Mouse (Mus musculus) frontal cortex, postnatal 14 days (tissue): ENCODE measurements around the gene Fpgs.

Experiments
- DNase-seq, 2 experiments: peaks; one replicate each; pipeline ENCODE4 v3.0.0; 2022; ENCODE audit warnings: low spot score in 2 of 2

Fpgs gene

GRCm38 (mm10) chr2:32704021-32704421 is at the start of gene Fpgs:
TSS of gene Fpgs (minus strand) at chr2:32704145.
- DNase-seq = no peak

- no peak for DNase-seq
Measured at GRCm38 (mm10) chr2:32752181-32752580, 48.2 kb upstream of the Fpgs start.

GRCm38 (mm10) chr2:32751665-32752033 is 47.7 kb upstream of the Fpgs start:
- no peak for DNase-seq

GRCm38 (mm10) chr2:32750887-32751664 is 47.1 kb upstream of the Fpgs start:
- no peak for DNase-seq

GRCm38 (mm10) chr2:32750199-32750598 is 46.3 kb upstream of the Fpgs start:
- no peak for DNase-seq

- DNase-seq = no peak
Measured at GRCm38 (mm10) chr2:32749082-32749481, 45.1 kb upstream of the Fpgs start.

GRCm38 (mm10) chr2:32744272-32744982 is 40.5 kb upstream of the Fpgs start:
- DNase-seq = no peak

GRCm38 (mm10) chr2:32742173-32742531 is 38.2 kb upstream of the Fpgs start:
- peak; percentile 79 for DNase-seq

- peak in 1 of 2 experiments; percentile 55 for DNase-seq
Measured at GRCm38 (mm10) chr2:32741273-32742172, 37.6 kb upstream of the Fpgs start.

- no peak for DNase-seq
Measured at GRCm38 (mm10) chr2:32740916-32741272, 36.9 kb upstream of the Fpgs start, which contains the start of gene 6330409D20Rik. TSS of gene 6330409D20Rik (minus strand) at chr2:32741016.

GRCm38 (mm10) chr2:32739311-32739710 is 35.4 kb upstream of the Fpgs start:
- DNase-seq = no peak

GRCm38 (mm10) chr2:32737008-32737407 is 33.1 kb upstream of the Fpgs start:
- DNase-seq = no peak

GRCm38 (mm10) chr2:32736306-32736829 is 32.4 kb upstream of the Fpgs start:
- no peak for DNase-seq

GRCm38 (mm10) chr2:32734933-32735332 is 31.0 kb upstream of the Fpgs start:
- no peak for DNase-seq

- no peak for DNase-seq
Measured at GRCm38 (mm10) chr2:32734480-32734879, 30.5 kb upstream of the Fpgs start.

- no peak for DNase-seq
Measured at GRCm38 (mm10) chr2:32732695-32733094, 28.8 kb upstream of the Fpgs start.

GRCm38 (mm10) chr2:32731911-32732310 is 28.0 kb upstream of the Fpgs start:
- no peak for DNase-seq

GRCm38 (mm10) chr2:32730854-32731253 is 26.9 kb upstream of the Fpgs start:
- no peak for DNase-seq

- no peak for DNase-seq
Measured at GRCm38 (mm10) chr2:32729547-32729946, 25.6 kb upstream of the Fpgs start.

GRCm38 (mm10) chr2:32728463-32728862 is 24.5 kb upstream of the Fpgs start:
- DNase-seq = no peak

- DNase-seq = peak; percentile 78 to 80
Measured at GRCm38 (mm10) chr2:32727435-32727834, 23.5 kb upstream of the Fpgs start.
